Mouse (Mus musculus): ENCODE data around the gene Ndrg2.

GRCm38 (mm10) chr14:51913960-51914762 lies at the start of gene Ndrg2:
- TF ChIP-seq CEBPB (IDR thresholded peaks at IDR 0.05; ENCODE audit: low read depth) (no peak), CTCF (IDR thresholded peaks at IDR 0.05; ENCODE audit: control insufficient read depth, insufficient read depth, insufficient read length) (no peak), MAX (IDR thresholded peaks at IDR 0.05) (no peak), FOSL1 (IDR thresholded peaks at IDR 0.05; ENCODE audit: insufficient read depth, low read length, poor library complexity, severe bottlenecking) (no peak)

All from C2C12 (cell line).